Mouse (Mus musculus) inflammation-experienced regulatory T-cells (primary cell): Measurements from ENCODE around the gene Fezf1. TPM values are rescaled to one million over a fixed set of nuclear protein-coding genes. Genes with fewer than 3 reads are reported as not detected.

Source experiments
- polyA plus RNA-seq, 2 experiments: library from polyadenylated mRNA; unstranded; fragments of 100-300 nt; shearing (Covaris generic); gene quantifications; one replicate each; pipeline ENCODE4 v1.2.1; 2017

Fezf1 gene
- not detected for polyA plus RNA-seq

DNA sequence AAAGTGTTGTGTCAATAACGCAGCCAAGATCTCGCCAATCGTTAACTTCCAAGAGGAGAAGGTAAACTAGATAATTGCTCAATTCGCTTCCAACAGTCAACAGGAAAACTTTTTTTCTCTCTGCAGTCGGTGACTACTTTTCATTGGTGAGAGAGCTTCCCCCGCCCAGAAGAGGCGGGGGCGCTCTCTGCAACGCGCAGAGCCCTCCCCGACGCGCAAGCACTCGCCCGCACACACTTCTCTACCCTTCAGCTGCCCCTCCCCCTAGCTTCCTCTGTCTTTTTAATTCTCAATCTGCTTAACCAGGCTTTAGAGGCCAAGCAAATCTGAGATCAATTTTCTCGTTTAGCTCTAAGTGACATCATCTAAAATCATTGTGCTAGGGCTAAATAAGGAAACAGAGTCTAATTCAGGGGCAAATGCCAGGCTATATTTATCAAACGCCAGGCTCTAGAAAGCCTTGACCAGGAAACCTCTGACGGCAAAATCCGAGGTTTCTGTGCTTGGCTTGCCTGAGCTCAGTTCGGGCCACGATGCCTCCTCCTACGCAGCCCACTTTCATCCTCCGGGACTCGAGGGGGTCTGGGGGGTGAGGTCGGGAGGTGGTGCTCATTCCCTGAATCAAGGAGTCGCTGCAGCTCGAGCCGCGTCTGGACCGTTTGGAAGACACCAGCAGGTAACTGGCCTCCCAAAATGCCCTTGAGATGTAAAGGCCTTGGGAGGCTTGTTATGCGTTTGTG is at the start of gene Fezf1:
Gene Fezf1, minus strand, starts transcription at position 50 of the 740 bp plus-strand sequence.

Other genes with a start within 250 kb of the Fezf1 start
- under 1 TPM; 0.39 to 0.41 TPM for gene Aass, start 115.4 kb downstream of the Fezf1 start, polyA plus RNA-seq